Mouse (Mus musculus) midbrain, postnatal 0 days (tissue): ENCODE results near the gene Ppm1h. TPM values are rescaled to one million over a fixed set of nuclear protein-coding genes. Genes with fewer than 3 reads are reported as not detected.
A peak's percentile ranks its signal among the peaks of the same experiment; 100 is the strongest.

ENCODE experiments used
- ATAC-seq: fragments of 200-750 bp; cut with Nextera tagmentation; 2 replicates; pipeline ENCODE4 v1.8.0; 2017; ENCODE audit warnings: moderate number of reproducible peaks, mild to moderate bottlenecking, moderate TSS enrichment, moderate library complexity; ENCODE audit not compliant: low FRiP score
- DNase-seq: peaks from one replicate; pipeline ENCODE4 v3.0.0-alpha.2; 2015; ENCODE audit warnings: low spot score
- H3K27ac ChIP-seq: fragments of 300-500 bp; sonication (generic); 2 replicates; pipeline ENCODE4 v1.5.1; 2014; ENCODE audit warnings: low read depth, mild to moderate bottlenecking, low read length, mixed read lengths
- H3K27me3 ChIP-seq: fragments of 300-500 bp; sonication (generic); 2 replicates; pipeline ENCODE4 v1.6.1; 2014; ENCODE audit warnings: low read length, control low read depth, mixed read lengths; ENCODE audit not compliant: insufficient read depth
- H3K36me3 ChIP-seq: fragments of 300-500 bp; sonication (generic); 2 replicates; pipeline ENCODE4 v1.6.1; 2014; ENCODE audit warnings: low read length, control low read depth, mixed read lengths; ENCODE audit not compliant: insufficient read depth
- H3K4me1 ChIP-seq: fragments of 300-500 bp; sonication (generic); 2 replicates; pipeline ENCODE4 v1.6.1; 2014; ENCODE audit warnings: mild to moderate bottlenecking, control low read depth, antibody characterized with exemption, low read length, mixed read lengths; ENCODE audit not compliant: insufficient read depth
- H3K4me2 ChIP-seq: fragments of 300-500 bp; sonication (generic); 2 replicates; pipeline ENCODE4 v1.6.1; 2014; ENCODE audit warnings: low read depth, mild to moderate bottlenecking, low read length, mixed read lengths; ENCODE audit not compliant: poor library complexity, severe bottlenecking
- H3K4me3 ChIP-seq: fragments of 300-500 bp; sonication (generic); 2 replicates; pipeline ENCODE4 v1.5.1; 2014; ENCODE audit warnings: low read depth, mild to moderate bottlenecking, low read length, moderate library complexity
- H3K9ac ChIP-seq: fragments of 300-500 bp; sonication (generic); replicated peaks from 2 replicates; pipeline ENCODE4 v1.6.1; 2014; ENCODE audit warnings: mild to moderate bottlenecking, low read length, moderate library complexity, mixed read lengths; ENCODE audit not compliant: poor library complexity, severe bottlenecking
- H3K9me3 ChIP-seq: fragments of 300-500 bp; sonication (generic); 2 replicates; pipeline ENCODE4 v1.6.1; 2016; ENCODE audit warnings: low read length, control low read depth
- CTCF ChIP-seq: IDR thresholded peaks from 2 replicates; pipeline ENCODE4 v1.5.1; 2016; ENCODE audit warnings: antibody characterized with exemption, mild to moderate bottlenecking
- WGBS: fragments of 180-500 bp; shearing (Covaris S2); extraction: QIAGEN DNeasy Blood & Tissue Kit; methylation state at CpG from one replicate; pipeline ENCODE4 v1.1.7; 2014; 5-methylcytosine and 5-hydroxymethylcytosine counted together
- polyA plus RNA-seq: library from polyadenylated mRNA; unstranded; fragments of >200 nt; fragmentation: Nextera tagmentation; extraction: Ambion mirVana; gene quantifications from 2 replicates; pipeline ENCODE4 v1.2.1, GENCODE M21; 2015
- total RNA-seq: library from RNA; depleted of rRNA; stranded (reverse); fragments of >200 nt; gene quantifications from 2 replicates; pipeline ENCODE4 v1.2.3, GENCODE M21; 2014

The Ppm1h gene
- total and polyA plus RNA-seq, 2 experiments from 2014 or later: 28.0 to 42.8 TPM

GRCm38 (mm10) chr10:122882614-122883013 is 204.1 kb downstream of the Ppm1h start:
- Histone ChIP-seq H3K9ac (no peak overlapping the region), H3K4me3 (no peak overlapping the region), H3K4me1 (peaks cover 25% of the 10 kb centered on the region), H3K27me3 (no peaks in the 10 kb centered on the region), H3K4me2 (no peak overlapping the region), H3K36me3 (no peaks in the 10 kb centered on the region), H3K9me3 (no peaks in the 10 kb centered on the region), H3K27ac (no peak overlapping the region)
- no peak for TF ChIP-seq CTCF
- WGBS: 83% methylated on average over 4 of the region's 4 CpGs
- ATAC-seq (no peak), DNase-seq (no peak)

GRCm38 (mm10) chr10:122883823-122884743 is 205.5 kb downstream of the Ppm1h start:
- WGBS: 6% methylated on average over 15 of the region's 15 CpGs
- DNase-seq: peak; percentile 94
- peak; percentile 83 for ATAC-seq
- Histone ChIP-seq H3K4me3 (no peak overlapping the region), H3K27ac (peak overlapping the region; percentile 87), H3K4me2 (no peak overlapping the region; the same call in 1 of the 2 replicates), H3K9ac (peak overlapping the region; percentile 19; the same call in 1 of the 2 replicates), H3K36me3 (no peaks in the 10 kb centered on the region), H3K27me3 (no peaks in the 10 kb centered on the region), H3K4me1 (peaks cover 29% of the 10 kb centered on the region), H3K9me3 (no peaks in the 10 kb centered on the region)
- TF ChIP-seq CTCF: peak; percentile 39

- Histone ChIP-seq H3K4me2 (no peak overlapping the region), H3K27ac (peak overlapping the region; percentile 87), H3K4me1 (peaks cover 29% of the 10 kb centered on the region), H3K4me3 (no peak overlapping the region), H3K9ac (no peak overlapping the region), H3K27me3 (no peaks in the 10 kb centered on the region), H3K9me3 (no peaks in the 10 kb centered on the region), H3K36me3 (0 out of 2 replicates have a peak, but pooled peaks cover 3% of the 10 kb centered on the region)
- DNase-seq (no peak), ATAC-seq (no peak)
- WGBS: 56% methylated on average over 5 of the region's 5 CpGs
- TF ChIP-seq CTCF: no peak
Measured at GRCm38 (mm10) chr10:122885301-122885700, 206.7 kb downstream of the Ppm1h start.

GRCm38 (mm10) chr10:122886055-122886915 is 207.7 kb downstream of the Ppm1h start:
- H3K9ac ChIP-seq: peak overlapping the region; percentile 14; the same call in 1 of the 2 replicates
- H3K4me1 ChIP-seq: peaks cover 29% of the 10 kb centered on the region
- H3K4me3 ChIP-seq: no peak overlapping the region
- no peak for TF ChIP-seq CTCF
- DNase-seq: peak; percentile 68
- H3K36me3 ChIP-seq: 0 out of 2 replicates have a peak, but pooled peaks cover 3% of the 10 kb centered on the region
- peak overlapping the region; percentile 20 for H3K4me2 ChIP-seq
- H3K27me3 ChIP-seq: no peaks in the 10 kb centered on the region
- 4% methylated on average over 19 of the region's 26 CpGs for WGBS
- peak; percentile 3; the same call in 1 of the 2 replicates for ATAC-seq
- peak overlapping the region; percentile 77 for H3K27ac ChIP-seq
- no peaks in the 10 kb centered on the region for H3K9me3 ChIP-seq

- no peak for DNase-seq
- peak overlapping the region; percentile 20; the same call in 1 of the 2 replicates for H3K4me2 ChIP-seq
- no peaks in the 10 kb centered on the region for H3K27me3 ChIP-seq
- H3K4me3 ChIP-seq: no peak overlapping the region
- H3K9ac ChIP-seq: peak overlapping the region; percentile 20; the same call in 1 of the 2 replicates
- peaks cover 29% of the 10 kb centered on the region for H3K4me1 ChIP-seq
- no peak for ATAC-seq
- TF ChIP-seq CTCF: no peak
- no peaks in the 10 kb centered on the region for H3K9me3 ChIP-seq
- peak overlapping the region; percentile 77 for H3K27ac ChIP-seq
- H3K36me3 ChIP-seq: 0 out of 2 replicates have a peak, but pooled peaks cover 3% of the 10 kb centered on the region
- 30% methylated on average over 14 of the region's 14 CpGs for WGBS
Measured at GRCm38 (mm10) chr10:122886916-122887527, 208.5 kb downstream of the Ppm1h start.
